Mouse (Mus musculus) limb, embryonic 14.5 days (tissue): ENCODE data around the gene Cemip2. TPM values are rescaled to one million over a fixed set of nuclear protein-coding genes. Genes with fewer than 3 reads are reported as not detected.
"Not testable (repeated sequence)": the region's sequence is repeated elsewhere in the genome, so short reads cannot be mapped to it uniquely, and the experiment has no call there.

ENCODE experiments used
- ATAC-seq: fragments of 200-750 bp; cut with Nextera tagmentation; 2 replicates; pipeline ENCODE4 v1.8.0; 2017; ENCODE audit warnings: low read depth, moderate number of reproducible peaks, moderate TSS enrichment; ENCODE audit not compliant: low FRiP score
- DNase-seq: peaks from one replicate; pipeline ENCODE4 v3.0.0-alpha.2; 2015; ENCODE audit warnings: low spot score
- H3K27ac ChIP-seq: fragments of 300-500 bp; sonication (generic); replicated peaks from 2 replicates; pipeline ENCODE4 v1.5.1; 2014; ENCODE audit warnings: low read depth, mild to moderate bottlenecking, low read length, moderate library complexity, mixed read lengths
- H3K27me3 ChIP-seq: fragments of 300-500 bp; sonication (generic); 2 replicates; pipeline ENCODE4 v1.6.1; 2014; ENCODE audit warnings: low read length, mixed read lengths; ENCODE audit not compliant: control insufficient read depth, insufficient read depth
- H3K36me3 ChIP-seq: fragments of 300-500 bp; sonication (generic); 2 replicates; pipeline ENCODE4 v1.6.1; 2014; ENCODE audit warnings: mild to moderate bottlenecking, low read length, moderate library complexity, mixed read lengths; ENCODE audit not compliant: control insufficient read depth, insufficient read depth
- H3K4me1 ChIP-seq: fragments of 300-500 bp; sonication (generic); 2 replicates; pipeline ENCODE4 v1.6.1; 2014; ENCODE audit warnings: antibody characterized with exemption, low read length, mixed read lengths; ENCODE audit not compliant: control insufficient read depth, insufficient read depth
- H3K4me2 ChIP-seq: fragments of 300-500 bp; sonication (generic); replicated peaks from 2 replicates; pipeline ENCODE4 v1.6.1; 2014; ENCODE audit warnings: low read depth, mild to moderate bottlenecking, low read length, moderate library complexity; ENCODE audit not compliant: severe bottlenecking
- H3K4me3 ChIP-seq: fragments of 300-500 bp; sonication (generic); replicated peaks from 2 replicates; pipeline ENCODE4 v1.5.1; 2014; ENCODE audit warnings: low read length
- H3K9ac ChIP-seq: fragments of 300-500 bp; sonication (generic); 2 replicates; pipeline ENCODE4 v1.6.1; 2014; ENCODE audit warnings: mild to moderate bottlenecking, low read depth, low read length, moderate library complexity; ENCODE audit not compliant: severe bottlenecking
- H3K9me3 ChIP-seq: fragments of 300-500 bp; sonication (generic); 2 replicates; pipeline ENCODE4 v1.6.1; 2016; ENCODE audit warnings: low read length; ENCODE audit not compliant: control insufficient read depth
- POLR2A ChIP-seq: fragments of 200-500 bp; IDR thresholded peaks from 2 replicates; pipeline ENCODE4 v1.8.0; 2012; ENCODE audit warnings: inconsistent platforms, mild to moderate bottlenecking, moderate library complexity, borderline replicate concordance; ENCODE audit not compliant: insufficient read depth, insufficient read length; ENCODE audit errors: extremely low read depth
- WGBS: fragments of 180-500 bp; shearing (Covaris S2); extraction: QIAGEN DNeasy Blood & Tissue Kit; methylation state at CpG from one replicate; pipeline ENCODE4 v1.1.7; 2014; 5-methylcytosine and 5-hydroxymethylcytosine counted together
- polyA plus RNA-seq, 2 experiments: library from polyadenylated mRNA; depleted of rRNA in 1 of 2; stranded (reverse) in 1 of 2; unstranded in 1 of 2; fragments of >200 nt; fragmentation: Nextera tagmentation in 1 of 2; extraction: Ambion mirVana in 1 of 2; gene quantifications; 2 replicates each; pipeline versions ENCODE4 v1.2.1 to v1.2.3; 2012 to 2014

Gene Cemip2
- polyA plus RNA-seq, 2 experiments: 16.1 to 31.1 TPM

DNA sequence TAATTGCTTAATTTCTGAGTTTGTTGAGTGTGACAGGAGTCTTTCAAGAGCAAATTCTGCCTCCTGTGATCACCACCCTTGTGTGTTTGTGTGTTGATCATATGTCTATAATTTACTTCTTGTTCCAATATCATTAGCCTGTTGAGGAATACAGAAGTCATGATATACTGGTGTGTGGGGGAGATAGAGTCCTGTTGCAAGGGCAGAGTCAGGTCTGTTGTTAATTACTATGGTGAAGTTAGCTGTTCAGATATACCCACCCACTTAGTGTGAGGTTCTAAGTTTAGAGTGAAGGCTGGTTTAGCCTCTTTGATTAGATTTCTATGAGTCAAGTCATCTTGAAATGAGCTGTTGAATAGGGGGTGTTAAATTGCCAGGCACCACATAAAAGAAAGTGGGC, 88.0 kb downstream of the Cemip2 start:
- no peak overlapping the region for H3K4me2 ChIP-seq
- ATAC-seq (no peak), DNase-seq (no peak)
- no peaks in the 10 kb centered on the region for H3K27me3 ChIP-seq
- H3K9ac ChIP-seq: no peak overlapping the region
- no peaks in the 10 kb centered on the region for H3K4me1 ChIP-seq
- H3K27ac ChIP-seq: no peak overlapping the region
- H3K9me3 ChIP-seq: no peaks in the 10 kb centered on the region
- no peak overlapping the region for H3K4me3 ChIP-seq
- H3K36me3 ChIP-seq: no peaks in the 10 kb centered on the region
- TF ChIP-seq POLR2A: no peak

DNA sequence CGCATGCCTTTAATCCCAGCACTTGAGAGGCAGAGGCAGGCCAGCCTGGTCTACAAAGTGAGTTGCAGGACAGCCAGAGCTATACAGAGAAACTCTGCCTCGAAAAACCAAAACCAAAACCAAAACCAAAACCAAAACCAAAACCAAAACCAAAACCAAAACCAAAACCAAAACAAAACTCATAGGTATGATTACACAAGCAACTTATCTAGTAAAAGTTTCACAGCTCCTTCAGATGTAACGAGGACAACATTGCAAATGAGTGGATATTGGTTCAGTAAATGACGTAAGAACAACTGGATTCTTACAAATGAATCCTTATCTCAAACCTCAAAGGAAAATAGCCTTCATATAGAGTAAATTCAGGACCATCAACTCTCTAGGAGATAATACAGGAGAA, 88.6 kb downstream of the Cemip2 start:
- not testable (repeated sequence) for DNase-seq, ATAC-seq, H3K27ac ChIP-seq, H3K9ac ChIP-seq, H3K9me3 ChIP-seq, H3K36me3 ChIP-seq, H3K4me1 ChIP-seq, H3K27me3 ChIP-seq, H3K4me2 ChIP-seq, H3K4me3 ChIP-seq
- WGBS: 82% methylated on average over 4 of the region's 4 CpGs

- DNase-seq (no peak), ATAC-seq (no peak)
- Histone ChIP-seq H3K27ac (no peak overlapping the region), H3K9ac (no peak overlapping the region), H3K4me1 (no peaks in the 10 kb centered on the region), H3K9me3 (no peaks in the 10 kb centered on the region), H3K4me2 (no peak overlapping the region), H3K36me3 (no peaks in the 10 kb centered on the region), H3K27me3 (no peaks in the 10 kb centered on the region), H3K4me3 (no peak overlapping the region)
- TF ChIP-seq POLR2A: no peak
- WGBS: 68% methylated on average over 2 of the region's 2 CpGs
Measured at GRCm38 (mm10) chr19:21868471-21868870, 90.3 kb downstream of the Cemip2 start.

- peak overlapping the region; percentile 50; the same call in 1 of the 2 replicates for H3K27ac ChIP-seq
- no peak overlapping the region for H3K4me3 ChIP-seq
- no peaks in the 10 kb centered on the region for H3K9me3 ChIP-seq
- no peak for TF ChIP-seq POLR2A
- no peaks in the 10 kb centered on the region for H3K27me3 ChIP-seq
- H3K36me3 ChIP-seq: no peaks in the 10 kb centered on the region
- H3K9ac ChIP-seq: no peak overlapping the region
- 23% methylated on average over 8 of the region's 8 CpGs for WGBS
- H3K4me2 ChIP-seq: no peak overlapping the region
- peaks cover 13% of the 10 kb centered on the region; the same call in 1 of the 2 replicates for H3K4me1 ChIP-seq
- ATAC-seq (no peak; the same call in 1 of the 2 replicates), DNase-seq (peak; percentile 73)
Measured at GRCm38 (mm10) chr19:21882110-21882940, 104.2 kb downstream of the Cemip2 start.

GRCm38 (mm10) chr19:21883053-21883452, 104.9 kb downstream of the Cemip2 start:
- Histone ChIP-seq H3K4me3 (no peak overlapping the region), H3K27me3 (no peaks in the 10 kb centered on the region), H3K9me3 (no peaks in the 10 kb centered on the region), H3K4me2 (no peak overlapping the region), H3K4me1 (peaks cover 13% of the 10 kb centered on the region; the same call in 1 of the 2 replicates), H3K27ac (peak overlapping the region; percentile 50; the same call in 1 of the 2 replicates), H3K9ac (no peak overlapping the region), H3K36me3 (no peaks in the 10 kb centered on the region)
- ATAC-seq (no peak), DNase-seq (no peak)
- 68% methylated on average over 3 of the region's 3 CpGs for WGBS
- TF ChIP-seq POLR2A: no peak
